Mouse (Mus musculus): Measurements from ENCODE around the gene Glyr1. TPM values are rescaled to one million over a fixed set of nuclear protein-coding genes. Genes with fewer than 3 reads are reported as not detected.

Gene Glyr1
- polyA plus RNA-seq, 1 experiment from 2014 or later = 194 TPM

- Histone ChIP-seq H3K9me3 (replicated peaks; ENCODE audit: control insufficient read depth, low read length, poor library complexity, severe bottlenecking) (no peaks in the 10 kb centered on the region), H3K4me2 (ENCODE audit: low read length) (no peak overlapping the region), H3K36me3 (ENCODE audit: control insufficient read depth, insufficient read depth, low read length) (peaks cover 38% of the 10 kb centered on the region), H3K27me3 (ENCODE audit: control insufficient read depth, insufficient read depth, low read depth, low read length) (no peaks in the 10 kb centered on the region), H3K4me1 (ENCODE audit: control insufficient read depth, insufficient read depth, low read length) (peaks cover 11% of the 10 kb centered on the region), H3K9ac (ENCODE audit: low read depth, low read length) (no peak overlapping the region), H3K4me3 (ENCODE audit: low read depth, low read length) (no peak overlapping the region), H3K27ac (ENCODE audit: low read length) (no peak overlapping the region)
- no peak for ATAC-seq
- WGBS = 93% methylated on average over 4 of the region's 4 CpGs
Measured at GRCm38 (mm10) chr16:5014578-5014977, 35.1 kb downstream of the Glyr1 start.

GRCm38 (mm10) chr16:5013054-5013838 lies 36.4 kb downstream of the Glyr1 start, which contains the start of gene Rogdi:
TSS of gene Rogdi (minus strand) at chr16:5013553.
- under 1% methylated on average over 63 of the region's 63 CpGs for WGBS
- H3K4me1 ChIP-seq (ENCODE audit: control insufficient read depth, insufficient read depth, low read length) = peaks cover 11% of the 10 kb centered on the region
- H3K4me3 ChIP-seq (ENCODE audit: low read depth, low read length) = peak within 1 kb of the TSS; percentile 72
- peak within 1 kb of the TSS; percentile 81 for H3K9ac ChIP-seq (ENCODE audit: low read depth, low read length)
- peak within 1 kb of the TSS; percentile 87 for H3K27ac ChIP-seq (ENCODE audit: low read length)
- ATAC-seq = peak; percentile 99
- no peaks in the 10 kb centered on the region for H3K9me3 ChIP-seq (replicated peaks; ENCODE audit: control insufficient read depth, low read length, poor library complexity, severe bottlenecking)
- H3K4me2 ChIP-seq (ENCODE audit: low read length) = peak within 1 kb of the TSS; percentile 77
- no peaks in the 10 kb centered on the region for H3K27me3 ChIP-seq (ENCODE audit: control insufficient read depth, insufficient read depth, low read depth, low read length)
- H3K36me3 ChIP-seq (ENCODE audit: control insufficient read depth, insufficient read depth, low read length) = peaks cover 29% of the 10 kb centered on the region

- Histone ChIP-seq H3K36me3 (ENCODE audit: control insufficient read depth, insufficient read depth, low read length) (peaks cover 22% of the 10 kb centered on the region), H3K4me1 (ENCODE audit: control insufficient read depth, insufficient read depth, low read length) (peaks cover 11% of the 10 kb centered on the region), H3K27ac (ENCODE audit: low read length) (peak overlapping the region; percentile 87), H3K4me2 (ENCODE audit: low read length) (peak overlapping the region; percentile 77), H3K27me3 (ENCODE audit: control insufficient read depth, insufficient read depth, low read depth, low read length) (no peaks in the 10 kb centered on the region), H3K9me3 (replicated peaks; ENCODE audit: control insufficient read depth, low read length, poor library complexity, severe bottlenecking) (no peaks in the 10 kb centered on the region), H3K4me3 (ENCODE audit: low read depth, low read length) (peak overlapping the region; percentile 72), H3K9ac (ENCODE audit: low read depth, low read length) (peak overlapping the region; percentile 81)
- no peak for ATAC-seq
- 50% methylated on average over 13 of the region's 13 CpGs for WGBS
Measured at GRCm38 (mm10) chr16:5012036-5013005, 37.3 kb downstream of the Glyr1 start.

GRCm38 (mm10) chr16:5011285-5011684 lies 38.4 kb downstream of the Glyr1 start:
- Histone ChIP-seq H3K27me3 (ENCODE audit: control insufficient read depth, insufficient read depth, low read depth, low read length) (no peaks in the 10 kb centered on the region), H3K4me3 (ENCODE audit: low read depth, low read length) (no peak overlapping the region), H3K9me3 (replicated peaks; ENCODE audit: control insufficient read depth, low read length, poor library complexity, severe bottlenecking) (no peaks in the 10 kb centered on the region), H3K4me1 (ENCODE audit: control insufficient read depth, insufficient read depth, low read length) (peaks cover 11% of the 10 kb centered on the region), H3K36me3 (ENCODE audit: control insufficient read depth, insufficient read depth, low read length) (peaks cover 16% of the 10 kb centered on the region), H3K4me2 (ENCODE audit: low read length) (no peak overlapping the region), H3K9ac (ENCODE audit: low read depth, low read length) (no peak overlapping the region), H3K27ac (ENCODE audit: low read length) (no peak overlapping the region)
- WGBS = 89% methylated on average over 7 of the region's 7 CpGs
- ATAC-seq = no peak

GRCm38 (mm10) chr16:5010371-5010935 lies 39.2 kb downstream of the Glyr1 start:
- H3K9ac ChIP-seq (ENCODE audit: low read depth, low read length) = no peak overlapping the region
- ATAC-seq = no peak
- peaks cover 11% of the 10 kb centered on the region for H3K4me1 ChIP-seq (ENCODE audit: control insufficient read depth, insufficient read depth, low read length)
- no peak overlapping the region for H3K27ac ChIP-seq (ENCODE audit: low read length)
- no peaks in the 10 kb centered on the region for H3K9me3 ChIP-seq (replicated peaks; ENCODE audit: control insufficient read depth, low read length, poor library complexity, severe bottlenecking)
- H3K27me3 ChIP-seq (ENCODE audit: control insufficient read depth, insufficient read depth, low read depth, low read length) = no peaks in the 10 kb centered on the region
- H3K4me2 ChIP-seq (ENCODE audit: low read length) = no peak overlapping the region
- WGBS = 87% methylated on average over 10 of the region's 10 CpGs
- H3K36me3 ChIP-seq (ENCODE audit: control insufficient read depth, insufficient read depth, low read length) = peaks cover 11% of the 10 kb centered on the region
- H3K4me3 ChIP-seq (ENCODE audit: low read depth, low read length) = no peak overlapping the region

GRCm38 (mm10) chr16:5008076-5008475 lies 41.6 kb downstream of the Glyr1 start:
- Histone ChIP-seq H3K4me1 (ENCODE audit: control insufficient read depth, insufficient read depth, low read length) (peaks cover 11% of the 10 kb centered on the region), H3K9me3 (replicated peaks; ENCODE audit: control insufficient read depth, low read length, poor library complexity, severe bottlenecking) (no peaks in the 10 kb centered on the region), H3K27ac (ENCODE audit: low read length) (no peak overlapping the region), H3K4me2 (ENCODE audit: low read length) (no peak overlapping the region), H3K36me3 (ENCODE audit: control insufficient read depth, insufficient read depth, low read length) (no peaks in the 10 kb centered on the region), H3K9ac (ENCODE audit: low read depth, low read length) (no peak overlapping the region), H3K27me3 (ENCODE audit: control insufficient read depth, insufficient read depth, low read depth, low read length) (no peaks in the 10 kb centered on the region), H3K4me3 (ENCODE audit: low read depth, low read length) (no peak overlapping the region)
- ATAC-seq = no peak
- WGBS = 87% methylated on average over 12 of the region's 12 CpGs

GRCm38 (mm10) chr16:5007492-5007891 lies 42.2 kb downstream of the Glyr1 start:
- WGBS = 41% methylated on average over 6 of the region's 6 CpGs
- Histone ChIP-seq H3K27me3 (ENCODE audit: control insufficient read depth, insufficient read depth, low read depth, low read length) (no peaks in the 10 kb centered on the region), H3K27ac (ENCODE audit: low read length) (no peak overlapping the region), H3K4me1 (ENCODE audit: control insufficient read depth, insufficient read depth, low read length) (peaks cover 8% of the 10 kb centered on the region), H3K9ac (ENCODE audit: low read depth, low read length) (no peak overlapping the region), H3K9me3 (replicated peaks; ENCODE audit: control insufficient read depth, low read length, poor library complexity, severe bottlenecking) (no peaks in the 10 kb centered on the region), H3K36me3 (ENCODE audit: control insufficient read depth, insufficient read depth, low read length) (no peaks in the 10 kb centered on the region), H3K4me2 (ENCODE audit: low read length) (no peak overlapping the region), H3K4me3 (ENCODE audit: low read depth, low read length) (no peak overlapping the region)
- ATAC-seq = no peak

- 38% methylated on average over 5 of the region's 5 CpGs for WGBS
- Histone ChIP-seq H3K27me3 (ENCODE audit: control insufficient read depth, insufficient read depth, low read depth, low read length) (no peaks in the 10 kb centered on the region), H3K4me1 (ENCODE audit: control insufficient read depth, insufficient read depth, low read length) (peaks cover 4% of the 10 kb centered on the region), H3K36me3 (ENCODE audit: control insufficient read depth, insufficient read depth, low read length) (no peaks in the 10 kb centered on the region), H3K9me3 (replicated peaks; ENCODE audit: control insufficient read depth, low read length, poor library complexity, severe bottlenecking) (no peaks in the 10 kb centered on the region), H3K27ac (ENCODE audit: low read length) (no peak within 1 kb of the TSS), H3K4me3 (ENCODE audit: low read depth, low read length) (no peak within 1 kb of the TSS), H3K4me2 (ENCODE audit: low read length) (no peak within 1 kb of the TSS), H3K9ac (ENCODE audit: low read depth, low read length) (no peak within 1 kb of the TSS)
- no peak for ATAC-seq
Measured at GRCm38 (mm10) chr16:5007067-5007466, 42.6 kb downstream of the Glyr1 start, which contains the start of gene Smim22. TSS of gene Smim22 (plus strand) at chr16:5007288.
